Mouse (Mus musculus) kidney, adult 18-20 months (tissue): Measurements from ENCODE around the gene Ciz1.

Source experiments
- DNase-seq: peaks from one replicate; pipeline ENCODE4 v3.0.0; 2021

Ciz1 gene

DNA sequence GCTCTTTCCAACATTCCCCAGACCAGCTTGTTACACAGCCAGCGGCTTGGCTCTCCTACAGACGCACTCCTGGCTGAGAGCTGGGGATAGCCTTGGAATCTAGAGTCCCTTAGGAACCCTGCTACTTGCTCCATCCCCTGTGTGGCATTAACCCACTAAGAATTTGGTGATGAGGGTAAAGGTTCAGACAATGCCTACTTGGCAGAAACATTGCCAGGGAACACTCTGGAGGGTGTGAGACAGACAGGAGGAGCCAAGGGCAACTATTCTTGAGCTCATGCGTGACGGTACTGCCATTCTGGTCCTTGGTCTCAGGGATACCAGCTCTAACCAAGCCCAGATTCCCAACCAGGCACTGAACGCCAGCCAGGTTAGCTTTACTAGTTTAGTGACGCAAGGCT is 69.7 kb downstream of the Ciz1 start:
- peak; percentile 73 for DNase-seq

GRCm38 (mm10) chr2:32423481-32424331 is 71.6 kb downstream of the Ciz1 start:
- DNase-seq = peak; percentile 85

DNA sequence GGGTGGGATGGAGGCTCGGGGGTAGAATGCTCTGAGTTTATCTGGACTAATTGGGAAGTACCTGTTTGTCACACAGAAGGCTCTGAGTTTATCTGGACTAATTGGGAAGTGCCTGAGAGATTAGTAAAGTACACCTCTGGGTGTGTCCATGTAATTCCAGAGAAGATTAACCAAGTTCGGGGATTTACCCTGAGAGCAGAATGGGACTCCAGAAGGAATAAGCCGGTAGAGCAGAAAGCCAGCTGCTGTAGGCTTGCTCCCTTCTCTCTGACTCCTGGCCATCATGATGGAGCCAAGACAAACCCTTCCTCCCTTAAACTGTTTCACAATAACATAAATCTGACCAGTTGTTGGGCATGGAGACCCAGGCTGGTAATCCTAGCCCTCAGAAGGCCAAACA is 72.7 kb downstream of the Ciz1 start:
- no peak for DNase-seq

DNA sequence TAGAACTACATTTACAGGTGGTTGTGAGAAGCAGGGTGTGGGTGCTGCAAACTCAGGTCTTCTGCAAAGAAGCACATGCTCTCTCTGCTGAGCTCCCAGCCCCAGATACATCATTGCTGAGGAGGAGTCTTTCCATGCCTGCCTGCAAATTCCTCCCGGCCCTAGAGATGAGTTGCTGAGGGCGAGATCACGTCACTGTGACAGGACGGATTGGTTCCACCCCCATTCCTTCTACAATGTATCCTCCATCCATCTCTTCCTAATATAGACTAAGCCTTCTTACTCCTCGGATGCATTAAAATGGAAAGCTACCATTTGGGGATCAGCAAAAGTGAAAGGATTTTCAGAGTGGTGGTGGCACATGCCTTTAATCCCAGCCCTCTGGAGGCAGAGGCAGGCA is 73.4 kb downstream of the Ciz1 start:
- no peak for DNase-seq

- DNase-seq = no peak
These were observed 74.0 kb downstream of the Ciz1 start for GRCm38 (mm10) chr2:32426141-32426540.

DNA sequence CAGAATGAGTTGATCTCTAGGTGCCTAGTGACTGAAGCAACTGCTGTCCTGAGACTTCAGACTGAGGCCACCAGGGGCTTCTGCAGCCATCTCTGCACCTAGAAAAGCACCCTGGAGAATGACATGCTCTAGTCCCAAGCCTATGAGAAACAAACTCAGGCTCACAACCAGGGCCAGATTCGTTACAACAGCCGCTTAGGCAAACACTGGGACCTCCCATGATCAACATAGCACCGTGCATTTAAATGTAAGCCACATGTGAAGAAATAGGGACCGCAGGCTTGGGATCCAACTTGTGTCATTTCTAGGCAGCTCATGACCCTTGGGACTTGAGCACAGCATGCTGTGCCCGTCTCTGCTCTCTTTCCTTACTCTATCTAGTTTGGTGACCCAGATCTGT is 75.6 kb downstream of the Ciz1 start:
- DNase-seq = no peak

DNA sequence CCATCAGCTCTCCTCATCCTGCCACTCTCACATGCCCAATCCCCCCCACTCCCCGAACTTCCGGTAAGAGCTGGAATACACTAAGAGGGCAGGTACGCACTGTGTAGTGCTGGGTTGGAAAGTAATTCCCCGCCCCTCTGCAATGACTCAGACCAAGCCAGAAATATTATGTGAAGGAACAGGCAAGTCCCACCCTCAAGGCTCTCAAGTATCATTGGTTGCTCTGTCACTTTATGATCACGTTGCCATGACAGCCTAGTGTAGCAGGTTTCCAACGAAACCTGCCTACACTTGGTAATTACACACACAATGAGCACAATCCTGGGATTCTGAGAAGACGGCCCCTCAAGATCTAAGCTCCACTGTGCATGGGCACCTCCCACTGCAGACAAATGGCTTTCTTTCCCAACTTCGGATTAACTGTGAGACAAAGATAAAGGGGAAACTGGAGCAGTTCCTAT is 76.2 kb downstream of the Ciz1 start:
- DNase-seq = no peak

GRCm38 (mm10) chr2:32429215-32429891 is 77.2 kb downstream of the Ciz1 start:
- no peak for DNase-seq
